Mouse (Mus musculus) neural tube, embryonic 13.5 days (tissue): ENCODE data around the gene Trabd2b. TPM values are rescaled to one million over a fixed set of nuclear protein-coding genes. Genes with fewer than 3 reads are reported as not detected.

Experiments
- ATAC-seq: fragments of 200-750 bp; cut with Nextera tagmentation; 2 replicates; pipeline ENCODE4 v1.8.0; 2017; ENCODE audit warnings: low read depth, mild to moderate bottlenecking, moderate TSS enrichment, moderate library complexity
- H3K27ac ChIP-seq: fragments of 300-500 bp; sonication (generic); replicated peaks from 2 replicates; pipeline ENCODE4 v1.5.1; 2015; ENCODE audit warnings: moderate library complexity, mild to moderate bottlenecking, inconsistent platforms
- H3K27me3 ChIP-seq: fragments of 300-500 bp; sonication (generic); 2 replicates; pipeline ENCODE4 v1.6.1; 2015; ENCODE audit warnings: mild to moderate bottlenecking, inconsistent platforms
- H3K36me3 ChIP-seq: fragments of 300-500 bp; sonication (generic); 2 replicates; pipeline ENCODE4 v1.6.1; 2015; ENCODE audit warnings: mild to moderate bottlenecking, inconsistent platforms
- H3K4me1 ChIP-seq: fragments of 300-500 bp; sonication (generic); replicated peaks from 2 replicates; pipeline ENCODE4 v1.6.1; 2015; ENCODE audit warnings: inconsistent platforms
- H3K4me2 ChIP-seq: fragments of 300-500 bp; sonication (generic); 2 replicates; pipeline ENCODE4 v1.6.1; 2015; ENCODE audit warnings: inconsistent platforms, mild to moderate bottlenecking, moderate library complexity
- H3K4me3 ChIP-seq: fragments of 300-500 bp; sonication (generic); 2 replicates; pipeline ENCODE4 v1.5.1; 2015; ENCODE audit warnings: mild to moderate bottlenecking, inconsistent platforms
- H3K9ac ChIP-seq: fragments of 300-500 bp; sonication (generic); 2 replicates; pipeline ENCODE4 v1.6.1; 2015; ENCODE audit warnings: moderate library complexity, mild to moderate bottlenecking, inconsistent platforms
- H3K9me3 ChIP-seq: fragments of 300-500 bp; sonication (generic); 2 replicates; pipeline ENCODE4 v1.6.1; 2016; ENCODE audit warnings: inconsistent platforms
- WGBS: fragments of 180-500 bp; shearing (Covaris S2); methylation state at CpG from one replicate; pipeline ENCODE4 v1.1.7; 2015; 5-methylcytosine and 5-hydroxymethylcytosine counted together
- polyA plus RNA-seq: library from polyadenylated mRNA; unstranded; fragments of >200 nt; fragmentation: Nextera tagmentation; extraction: Ambion mirVana; gene quantifications from 2 replicates; pipeline ENCODE4 v1.2.1, GENCODE M21; 2015

Trabd2b gene
- polyA plus RNA-seq, 1 experiment from 2014 or later = 0.84 TPM

DNA sequence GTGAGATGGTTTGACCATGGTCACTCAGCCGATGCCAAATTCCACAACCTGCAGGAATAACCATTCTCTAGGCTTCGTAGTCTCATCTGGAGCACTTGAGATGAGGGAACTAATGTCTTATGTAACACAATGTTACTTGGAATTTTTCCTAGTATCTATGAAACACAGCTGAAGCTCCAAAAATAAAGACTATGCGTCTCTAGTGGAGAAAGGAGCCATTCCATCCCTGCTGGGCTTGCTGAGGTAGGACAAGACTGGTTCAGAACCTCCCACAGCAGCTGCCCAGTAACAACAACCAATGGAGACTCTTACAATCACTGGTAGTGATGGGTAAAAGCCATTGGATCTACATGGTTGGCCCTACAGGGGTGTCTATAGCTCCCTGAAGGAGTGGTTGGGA, 219.4 kb downstream of the Trabd2b start:
- WGBS = 85% methylated on average over 3 of the region's 3 CpGs
- 0 out of 2 replicates have a peak overlapping the region, but pooled peaks have one; percentile 6 for H3K27ac ChIP-seq
- no peak for ATAC-seq
- no peaks in the 10 kb centered on the region for H3K9me3 ChIP-seq
- H3K27me3 ChIP-seq = peaks cover 3% of the 10 kb centered on the region; the same call in 1 of the 2 replicates
- H3K36me3 ChIP-seq = no peaks in the 10 kb centered on the region
- H3K4me1 ChIP-seq = peaks cover 27% of the 10 kb centered on the region
- no peak overlapping the region for H3K4me2 ChIP-seq
- no peak overlapping the region for H3K4me3 ChIP-seq
- no peak overlapping the region for H3K9ac ChIP-seq

- Histone ChIP-seq H3K36me3 (no peaks in the 10 kb centered on the region), H3K9ac (no peak overlapping the region), H3K27ac (no peak overlapping the region), H3K4me1 (peaks cover 27% of the 10 kb centered on the region), H3K4me2 (no peak overlapping the region), H3K9me3 (no peaks in the 10 kb centered on the region), H3K27me3 (peaks cover 3% of the 10 kb centered on the region; the same call in 1 of the 2 replicates), H3K4me3 (no peak overlapping the region)
- WGBS = 64% methylated on average over 7 of the region's 7 CpGs
- no peak for ATAC-seq
These were observed 221.3 kb downstream of the Trabd2b start for GRCm38 (mm10) chr4:114627674-114628293.

- Histone ChIP-seq H3K9me3 (no peaks in the 10 kb centered on the region), H3K27ac (no peak overlapping the region), H3K4me3 (no peak overlapping the region), H3K27me3 (no peaks in the 10 kb centered on the region; the same call in 1 of the 2 replicates), H3K4me1 (no peaks in the 10 kb centered on the region), H3K4me2 (no peak overlapping the region), H3K9ac (no peak overlapping the region), H3K36me3 (no peaks in the 10 kb centered on the region)
- ATAC-seq = no peak
- WGBS = 22% methylated on average over 5 of the region's 5 CpGs
These were observed 229.4 kb downstream of the Trabd2b start for GRCm38 (mm10) chr4:114635889-114636288.

DNA sequence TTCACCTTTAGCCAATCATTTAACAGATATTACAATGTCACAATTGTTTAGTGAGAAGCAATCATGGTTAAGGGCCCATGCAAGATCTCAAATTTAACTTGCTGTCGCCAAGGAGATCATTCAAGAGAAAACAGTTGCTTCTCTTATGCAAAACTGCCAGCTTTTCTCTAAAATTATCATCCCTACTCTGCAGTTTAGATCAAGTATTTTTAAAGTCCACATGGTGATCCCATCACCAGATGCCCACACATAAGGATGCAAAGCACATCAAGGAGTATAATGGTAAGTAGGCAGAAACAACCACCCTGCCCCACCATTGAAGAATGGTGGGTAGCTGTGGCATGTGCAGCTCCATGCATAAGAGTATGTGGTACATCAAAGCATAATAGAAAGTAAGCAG, 229.8 kb downstream of the Trabd2b start:
- Histone ChIP-seq H3K9ac (no peak overlapping the region), H3K4me3 (no peak overlapping the region), H3K27me3 (no peaks in the 10 kb centered on the region; the same call in 1 of the 2 replicates), H3K4me2 (no peak overlapping the region), H3K36me3 (no peaks in the 10 kb centered on the region), H3K9me3 (no peaks in the 10 kb centered on the region), H3K4me1 (no peaks in the 10 kb centered on the region), H3K27ac (no peak overlapping the region)
- WGBS = 85% methylated on average over 1 of the region's 1 CpGs
- ATAC-seq = no peak

- Histone ChIP-seq H3K4me3 (no peak overlapping the region), H3K27me3 (peaks cover under 1% of the 10 kb centered on the region; the same call in 1 of the 2 replicates), H3K4me2 (no peak overlapping the region), H3K36me3 (no peaks in the 10 kb centered on the region), H3K9me3 (no peaks in the 10 kb centered on the region), H3K4me1 (no peaks in the 10 kb centered on the region), H3K27ac (no peak overlapping the region), H3K9ac (no peak overlapping the region)
- no peak for ATAC-seq
- WGBS = 12% methylated on average over 3 of the region's 3 CpGs
These were observed 230.6 kb downstream of the Trabd2b start for GRCm38 (mm10) chr4:114637120-114637519.

GRCm38 (mm10) chr4:114642469-114642868, 235.9 kb downstream of the Trabd2b start:
- H3K9ac ChIP-seq = no peak overlapping the region
- no peaks in the 10 kb centered on the region for H3K9me3 ChIP-seq
- ATAC-seq = no peak
- no peaks in the 10 kb centered on the region for H3K36me3 ChIP-seq
- H3K4me1 ChIP-seq = peaks cover 8% of the 10 kb centered on the region
- peaks cover 29% of the 10 kb centered on the region for H3K27me3 ChIP-seq
- no peak overlapping the region for H3K4me2 ChIP-seq
- no peak overlapping the region for H3K4me3 ChIP-seq
- H3K27ac ChIP-seq = no peak overlapping the region
- 78% methylated on average over 4 of the region's 4 CpGs for WGBS

DNA sequence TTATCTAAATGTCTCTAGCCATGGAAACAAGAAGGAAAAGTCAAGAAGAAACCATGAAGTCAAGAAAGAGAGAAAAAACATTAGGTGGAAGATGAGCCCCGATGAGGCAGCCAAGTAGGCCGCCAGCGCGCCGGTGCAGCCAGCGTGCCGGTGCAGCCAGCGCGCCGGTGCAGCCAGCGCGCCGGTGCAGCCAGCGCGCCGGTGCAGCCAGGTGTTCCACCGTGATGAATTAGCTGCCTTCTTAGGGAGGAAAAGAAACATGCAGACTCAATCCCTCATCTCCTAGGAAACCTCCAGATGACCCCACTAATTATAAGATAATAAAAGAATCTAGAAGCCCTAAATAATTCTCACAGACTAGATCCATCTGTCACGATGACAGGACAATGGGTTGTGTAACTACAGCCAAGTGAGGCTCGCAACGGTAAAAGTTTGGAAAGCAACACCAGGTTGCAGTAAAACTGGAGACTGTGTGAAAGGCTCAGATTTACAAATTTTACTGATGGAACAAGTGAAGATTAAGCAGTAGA, 237.2 kb downstream of the Trabd2b start:
- no peak for ATAC-seq
- H3K9ac ChIP-seq = no peak overlapping the region
- no peak overlapping the region for H3K27ac ChIP-seq
- no peaks in the 10 kb centered on the region for H3K36me3 ChIP-seq
- no peaks in the 10 kb centered on the region for H3K9me3 ChIP-seq
- peaks cover 12% of the 10 kb centered on the region for H3K4me1 ChIP-seq
- 19% methylated on average over 20 of the region's 20 CpGs for WGBS
- peak overlapping the region; percentile 36 for H3K4me2 ChIP-seq
- no peak overlapping the region for H3K4me3 ChIP-seq
- peaks cover 38% of the 10 kb centered on the region for H3K27me3 ChIP-seq

GRCm38 (mm10) chr4:114645341-114645740, 238.8 kb downstream of the Trabd2b start:
- H3K27me3 ChIP-seq = peaks cover 54% of the 10 kb centered on the region
- H3K4me3 ChIP-seq = no peak overlapping the region
- no peak for ATAC-seq
- no peak overlapping the region for H3K4me2 ChIP-seq
- no peak overlapping the region for H3K27ac ChIP-seq
- H3K36me3 ChIP-seq = no peaks in the 10 kb centered on the region
- no peaks in the 10 kb centered on the region for H3K9me3 ChIP-seq
- peaks cover 23% of the 10 kb centered on the region for H3K4me1 ChIP-seq
- no peak overlapping the region for H3K9ac ChIP-seq

DNA sequence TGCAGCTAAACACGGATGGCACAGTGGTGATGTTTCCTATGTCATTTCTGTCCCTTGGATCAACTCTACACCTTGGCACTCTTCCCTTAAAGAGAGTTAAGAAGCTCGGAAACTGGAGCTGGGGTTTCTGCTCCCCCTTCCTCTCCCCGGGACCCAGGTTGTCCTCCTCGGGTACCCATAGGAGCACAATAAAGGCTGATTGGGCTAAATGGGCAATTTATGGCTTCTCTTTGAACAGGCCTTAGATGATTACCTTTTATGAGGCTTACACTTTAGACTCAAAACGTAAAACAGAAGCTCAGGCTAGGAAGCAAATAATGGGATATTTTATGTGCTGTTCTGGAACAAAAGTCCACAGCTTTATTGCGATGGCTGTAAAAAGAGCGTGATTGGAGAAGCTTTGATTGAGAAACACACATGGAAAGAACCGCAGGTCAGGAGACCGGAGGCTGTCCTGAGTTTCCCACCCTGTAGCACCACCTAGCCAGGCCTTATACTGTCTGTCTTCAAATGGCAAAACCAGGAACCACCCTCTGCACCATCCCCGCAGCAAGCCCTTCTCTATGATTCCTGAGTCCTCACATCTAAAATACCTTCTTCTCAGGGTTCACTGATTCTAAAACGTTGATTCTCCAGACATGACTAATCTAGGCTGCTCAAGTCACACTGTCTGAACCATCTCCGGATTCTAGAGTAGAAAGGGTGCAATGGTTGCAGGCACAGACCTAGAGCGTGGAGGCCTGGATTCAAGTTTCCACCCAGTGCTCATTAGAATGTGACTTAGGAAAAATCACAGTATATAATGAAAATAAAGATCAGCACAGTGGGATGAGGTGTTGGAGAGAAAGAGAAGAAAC, 240.5 kb downstream of the Trabd2b start:
- H3K9me3 ChIP-seq = no peaks in the 10 kb centered on the region
- ATAC-seq = no peak
- no peak overlapping the region for H3K9ac ChIP-seq
- H3K36me3 ChIP-seq = no peaks in the 10 kb centered on the region
- no peak overlapping the region for H3K4me3 ChIP-seq
- H3K27me3 ChIP-seq = peaks cover 57% of the 10 kb centered on the region
- H3K4me1 ChIP-seq = peaks cover 23% of the 10 kb centered on the region
- H3K4me2 ChIP-seq = no peak overlapping the region
- 22% methylated on average over 13 of the region's 13 CpGs for WGBS
- no peak overlapping the region for H3K27ac ChIP-seq

DNA sequence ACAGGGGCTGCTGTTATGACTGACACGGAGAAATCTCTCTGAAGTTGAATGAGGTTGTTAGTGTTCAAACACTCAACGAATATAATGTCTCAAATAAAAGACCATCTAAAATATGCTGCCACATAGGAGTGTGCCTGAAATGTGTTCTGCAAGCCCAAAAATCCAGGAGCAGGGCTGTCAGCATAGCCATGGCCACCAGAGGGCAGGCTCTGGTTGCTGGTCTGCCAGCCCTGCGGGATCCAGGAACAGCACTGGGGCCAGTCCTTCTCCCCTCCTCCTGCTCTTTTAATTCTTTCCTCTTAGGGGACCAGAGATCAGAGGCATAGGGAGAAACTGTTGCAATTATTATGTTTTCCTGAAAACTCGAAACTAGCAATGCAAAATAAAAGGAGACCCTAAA, 241.2 kb downstream of the Trabd2b start:
- Histone ChIP-seq H3K9ac (no peak overlapping the region), H3K4me3 (no peak overlapping the region), H3K4me1 (peaks cover 23% of the 10 kb centered on the region), H3K36me3 (no peaks in the 10 kb centered on the region), H3K9me3 (no peaks in the 10 kb centered on the region), H3K27ac (no peak overlapping the region), H3K4me2 (no peak overlapping the region), H3K27me3 (peaks cover 55% of the 10 kb centered on the region)
- ATAC-seq = 0 out of 2 replicates have a peak, but pooled peaks have one; percentile 37
- WGBS = 6% methylated on average over 4 of the region's 4 CpGs

GRCm38 (mm10) chr4:114648532-114649074, 242.1 kb downstream of the Trabd2b start:
- H3K36me3 ChIP-seq = no peaks in the 10 kb centered on the region
- ATAC-seq = 0 out of 2 replicates have a peak, but pooled peaks have one; percentile 37
- H3K9me3 ChIP-seq = no peaks in the 10 kb centered on the region
- 8% methylated on average over 28 of the region's 28 CpGs for WGBS
- peak overlapping the region; percentile 56 for H3K9ac ChIP-seq
- no peak overlapping the region for H3K4me3 ChIP-seq
- peak overlapping the region; percentile 36 for H3K4me2 ChIP-seq
- no peak overlapping the region for H3K27ac ChIP-seq
- H3K27me3 ChIP-seq = peaks cover 55% of the 10 kb centered on the region
- H3K4me1 ChIP-seq = peaks cover 20% of the 10 kb centered on the region

- Histone ChIP-seq H3K27me3 (peaks cover 43% of the 10 kb centered on the region), H3K9me3 (no peaks in the 10 kb centered on the region), H3K9ac (no peak overlapping the region), H3K27ac (no peak overlapping the region), H3K36me3 (no peaks in the 10 kb centered on the region), H3K4me2 (no peak overlapping the region), H3K4me1 (peaks cover 15% of the 10 kb centered on the region), H3K4me3 (no peak overlapping the region)
- no peak for ATAC-seq
- WGBS = 80% methylated on average over 6 of the region's 6 CpGs
These were observed 244.0 kb downstream of the Trabd2b start for GRCm38 (mm10) chr4:114650551-114650950.
